Mouse (Mus musculus): ENCODE measurements around the gene Gm10719.
A peak's percentile ranks its signal among the peaks of the same experiment; 100 is the strongest.
"Not testable (repeated sequence)": the region's sequence is repeated elsewhere in the genome, so short reads cannot be mapped to it uniquely, and the experiment has no call there.

Gm10719 gene

DNA sequence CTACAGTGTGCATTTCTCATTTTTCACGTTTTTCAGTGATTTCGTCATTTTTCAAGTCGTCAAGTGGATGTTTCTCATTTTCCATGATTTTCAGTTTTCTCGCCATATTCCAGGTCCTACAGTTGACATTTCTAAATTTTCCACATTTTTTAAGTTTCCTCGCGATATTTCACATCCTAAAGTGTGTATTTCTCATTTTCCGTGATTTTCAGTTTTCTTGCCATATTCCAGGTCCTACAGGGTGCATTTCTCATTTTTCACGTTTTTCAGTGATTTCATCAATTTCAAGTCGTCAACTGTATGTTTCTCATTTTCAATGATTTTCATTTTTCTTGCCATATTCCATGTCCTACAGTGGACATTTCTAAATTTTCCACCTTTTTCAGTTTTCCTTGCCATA lies at the start of gene Gm10719:
Gene Gm10719, plus strand, starts transcription at position 301 of the 400 bp plus-strand sequence.
- DNase-seq = not testable (repeated sequence)

DNA sequence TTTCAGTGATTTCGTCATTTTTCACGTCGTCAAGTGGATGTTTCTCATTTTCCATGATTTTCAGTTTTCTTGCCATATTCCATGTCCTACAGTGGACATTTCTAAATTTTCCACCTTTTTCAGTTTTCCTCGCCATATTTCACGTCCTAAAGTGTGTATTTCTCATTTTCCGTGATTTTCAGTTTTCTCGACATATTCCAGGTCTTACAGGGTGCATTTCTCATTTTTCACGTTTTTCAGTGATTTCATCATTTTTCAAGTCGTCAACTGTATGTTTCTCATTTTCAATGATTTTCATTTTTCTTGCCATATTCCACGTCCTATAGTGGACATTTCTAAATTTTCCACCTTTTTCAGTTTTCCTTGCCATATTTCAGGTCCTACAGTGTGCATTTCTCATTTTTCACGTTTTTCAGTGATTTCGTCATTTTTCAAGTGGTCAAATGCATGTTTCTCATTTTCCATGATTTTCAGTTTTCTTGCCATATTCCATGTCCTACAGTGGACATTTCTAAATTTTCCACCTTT lies 16.7 kb upstream of the Gm10719 start, which contains the start of gene Gm10722:
Gene Gm10722, plus strand, starts transcription at position 478 of the 528 bp plus-strand sequence.
- not testable (repeated sequence) for DNase-seq

DNA sequence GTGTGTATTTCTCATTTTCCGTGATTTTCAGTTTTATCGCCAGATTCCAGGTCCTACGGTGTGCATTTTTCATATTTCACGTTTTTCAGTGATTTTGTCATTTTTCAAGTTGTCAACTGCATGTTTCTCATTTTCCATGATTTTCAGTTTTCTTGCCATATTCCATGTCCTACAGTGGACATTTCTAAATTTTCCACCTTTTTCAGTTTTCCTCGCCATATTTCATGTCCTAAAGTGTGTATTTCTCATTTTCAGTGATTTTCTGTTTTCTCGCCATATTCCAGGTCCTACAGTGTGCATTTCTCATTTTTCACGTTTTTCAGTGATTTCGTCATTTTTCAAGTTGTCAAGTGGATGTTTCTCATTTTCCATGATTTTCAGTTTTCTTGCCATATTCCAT lies 16.2 kb upstream of the Gm10719 start:
- peak; percentile 22 for DNase-seq

DNA sequence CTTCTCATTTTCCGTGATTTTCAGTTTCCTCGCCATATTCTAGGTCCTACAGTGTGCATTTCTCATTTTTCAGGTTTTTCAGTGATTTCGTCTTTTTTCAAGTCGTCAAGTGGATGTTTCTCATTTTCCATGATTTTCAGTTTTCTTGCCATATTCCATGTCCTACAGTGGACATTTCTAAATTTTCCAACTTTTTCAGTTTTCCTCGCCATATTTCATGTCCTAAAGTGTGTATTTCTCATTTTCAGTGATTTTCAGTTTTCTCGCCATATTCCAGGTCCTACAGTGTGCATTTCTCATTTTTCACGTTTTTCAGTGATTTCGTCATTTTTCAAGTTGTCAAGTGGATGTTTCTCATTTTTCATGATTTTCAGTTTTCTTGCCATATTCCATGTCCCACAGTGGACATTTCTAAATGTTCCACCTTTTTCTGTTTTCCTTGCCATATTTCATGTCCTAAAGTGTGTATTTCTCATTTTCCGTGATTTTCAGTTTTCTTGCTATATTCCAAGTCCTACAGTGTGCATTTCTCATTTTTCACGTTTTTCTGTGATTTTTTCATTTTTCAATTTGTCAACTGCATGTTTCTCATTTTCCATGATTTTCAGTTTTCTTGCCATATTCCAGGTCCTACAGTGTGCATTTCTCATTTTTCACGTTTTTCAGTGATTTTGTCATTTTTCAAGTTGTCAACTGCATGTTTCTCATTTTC lies 15.1 kb upstream of the Gm10719 start:
- peak; percentile 99 for DNase-seq

DNA sequence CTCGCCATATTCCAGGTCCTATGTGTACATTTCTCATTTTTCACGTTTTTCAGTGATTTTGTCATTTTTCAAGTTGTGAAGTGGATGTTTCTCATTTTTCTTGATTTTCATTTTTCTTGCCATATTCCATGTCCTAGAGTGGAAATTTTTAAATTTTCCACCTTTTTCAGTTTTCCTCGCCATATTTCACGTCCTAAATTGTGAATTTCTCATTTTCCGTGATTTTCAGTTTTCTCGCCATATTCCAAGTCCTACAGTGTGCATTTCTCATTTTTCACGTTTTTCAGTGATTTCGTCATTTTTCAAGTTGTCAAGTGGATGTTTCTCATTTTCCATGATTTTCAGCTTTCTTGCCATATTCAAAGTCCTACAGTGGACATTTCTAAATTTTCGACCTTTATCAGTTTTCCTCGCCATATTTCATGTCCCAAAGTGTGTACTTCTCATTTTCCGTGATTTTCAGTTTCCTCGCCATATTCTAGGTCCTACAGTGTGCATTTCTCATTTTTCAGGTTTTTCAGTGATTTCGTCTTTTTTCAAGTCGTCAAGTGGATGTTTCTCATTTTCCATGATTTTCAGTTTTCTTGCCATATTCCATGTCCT lies 14.3 kb upstream of the Gm10719 start, which contains the start of gene Gm11168:
Gene Gm11168, plus strand, starts transcription at position 553 of the 603 bp plus-strand sequence.
- DNase-seq = not testable (repeated sequence)

DNA sequence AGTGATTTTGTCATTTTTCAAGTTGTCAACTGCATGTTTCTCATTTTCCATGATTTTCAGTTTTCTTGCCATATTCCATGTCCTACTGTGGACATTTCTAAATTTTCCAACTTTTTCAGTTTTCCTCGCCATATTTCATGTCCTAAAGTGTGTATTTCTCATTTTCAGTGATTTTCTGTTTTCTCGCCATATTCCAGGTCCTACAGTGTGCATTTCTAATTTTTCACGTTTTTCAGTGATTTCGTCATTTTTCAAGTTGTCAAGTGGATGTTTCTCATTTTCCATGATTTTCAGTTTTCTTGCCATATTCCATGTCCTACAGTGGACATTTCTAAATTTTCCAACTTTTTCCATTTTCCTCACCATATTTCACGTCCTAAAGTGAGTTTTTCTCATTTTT lies 11.0 kb upstream of the Gm10719 start:
- not testable (repeated sequence) for DNase-seq

DNA sequence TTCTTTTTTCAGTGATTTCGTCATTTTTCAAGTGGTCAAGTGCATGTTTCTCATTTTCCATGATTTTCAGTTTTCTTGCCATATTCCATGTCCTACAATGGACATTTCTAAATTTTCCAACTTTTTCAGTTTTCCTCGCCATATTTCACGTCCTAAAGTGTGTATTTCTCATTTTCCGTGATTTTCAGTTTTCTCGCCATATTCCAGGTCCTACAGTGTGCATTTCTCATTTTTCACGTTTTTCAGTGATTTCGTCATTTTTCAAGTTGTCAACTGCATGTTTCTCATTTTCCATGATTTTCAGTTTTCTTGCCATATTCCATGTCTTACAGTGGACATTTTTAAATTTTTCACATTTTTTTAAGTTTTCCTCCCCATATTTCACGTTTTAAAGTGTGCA lies 10.6 kb upstream of the Gm10719 start:
- peak; percentile 75 for DNase-seq

DNA sequence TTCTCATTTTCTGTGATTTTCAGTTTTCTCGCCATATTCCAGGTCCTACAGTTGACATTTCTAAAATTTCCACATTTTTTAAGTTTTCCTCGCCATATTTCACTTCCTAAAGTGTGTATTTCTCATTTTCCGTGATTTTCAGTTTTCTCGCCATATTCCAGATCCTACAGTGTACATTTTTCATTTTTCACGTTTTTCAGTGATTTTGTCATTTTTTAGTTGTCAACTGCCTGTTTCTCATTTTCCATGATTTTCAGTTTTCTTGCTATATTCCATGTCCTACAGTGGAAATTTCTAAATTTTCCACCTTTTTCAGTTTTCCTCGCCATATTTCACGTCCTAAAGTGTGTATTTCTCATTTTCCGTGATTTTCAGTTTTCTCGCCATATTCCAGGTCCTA lies 9.9 kb upstream of the Gm10719 start:
- DNase-seq = not testable (repeated sequence)

DNA sequence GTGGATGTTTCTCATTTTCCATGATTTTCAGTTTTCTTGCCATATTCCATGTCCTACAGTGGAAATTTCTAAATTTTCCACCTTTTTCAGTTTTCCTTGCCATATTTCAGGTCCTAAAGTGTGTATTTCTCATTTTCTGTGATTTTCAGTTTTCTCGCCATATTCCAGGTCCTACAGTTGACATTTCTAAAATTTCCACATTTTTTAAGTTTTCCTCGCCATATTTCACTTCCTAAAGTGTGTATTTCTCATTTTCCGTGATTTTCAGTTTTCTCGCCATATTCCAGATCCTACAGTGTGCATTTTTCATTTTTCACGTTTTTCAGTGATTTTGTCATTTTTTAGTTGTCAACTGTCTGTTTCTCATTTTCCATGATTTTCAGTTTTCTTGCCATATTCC lies 7.9 kb upstream of the Gm10719 start:
- not testable (repeated sequence) for DNase-seq

DNA sequence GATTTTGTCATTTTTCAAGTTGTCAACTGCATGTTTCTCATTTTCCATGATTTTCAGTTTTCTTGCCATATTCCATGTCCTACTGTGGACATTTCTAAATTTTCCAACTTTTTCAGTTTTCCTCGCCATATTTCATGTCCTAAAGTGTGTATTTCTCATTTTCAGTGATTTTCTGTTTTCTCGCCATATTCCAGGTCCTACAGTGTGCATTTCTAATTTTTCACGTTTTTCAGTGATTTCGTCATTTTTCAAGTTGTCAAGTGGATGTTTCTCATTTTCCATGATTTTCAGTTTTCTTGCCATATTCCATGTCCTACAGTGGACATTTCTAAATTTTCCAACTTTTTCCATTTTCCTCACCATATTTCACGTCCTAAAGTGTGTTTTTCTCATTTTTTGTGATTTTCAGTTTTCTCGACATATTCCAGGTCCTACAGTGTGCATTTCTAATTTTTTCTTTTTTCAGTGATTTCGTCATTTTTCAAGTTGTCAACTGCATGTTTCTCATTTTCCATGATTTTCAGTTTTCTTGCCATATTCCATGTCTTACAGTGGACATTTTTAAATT lies 5.1 kb upstream of the Gm10719 start:
- not testable (repeated sequence) for DNase-seq

DNA sequence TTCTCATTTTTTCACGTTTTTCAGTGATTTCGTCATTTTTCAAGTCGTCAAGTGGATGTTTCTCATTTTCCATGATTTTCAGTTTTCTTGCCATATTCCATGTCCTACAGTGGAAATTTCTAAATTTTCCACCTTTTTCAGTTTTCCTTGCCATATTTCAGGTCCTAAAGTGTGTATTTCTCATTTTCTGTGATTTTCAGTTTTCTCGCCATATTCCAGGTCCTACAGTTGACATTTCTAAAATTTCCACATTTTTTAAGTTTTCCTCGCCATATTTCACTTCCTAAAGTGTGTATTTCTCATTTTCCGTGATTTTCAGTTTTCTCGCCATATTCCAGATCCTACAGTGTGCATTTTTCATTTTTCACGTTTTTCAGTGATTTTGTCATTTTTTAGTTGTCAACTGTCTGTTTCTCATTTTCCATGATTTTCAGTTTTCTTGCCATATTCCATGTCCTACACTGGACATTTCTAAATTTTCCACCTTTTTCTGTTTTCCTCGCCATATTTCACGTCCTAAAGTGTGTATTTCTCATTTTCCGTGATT lies 4.4 kb upstream of the Gm10719 start, which contains the start of gene Gm10721:
Gene Gm10721, plus strand, starts transcription at position 408 of the 547 bp plus-strand sequence.
- not testable (repeated sequence) for DNase-seq

DNA sequence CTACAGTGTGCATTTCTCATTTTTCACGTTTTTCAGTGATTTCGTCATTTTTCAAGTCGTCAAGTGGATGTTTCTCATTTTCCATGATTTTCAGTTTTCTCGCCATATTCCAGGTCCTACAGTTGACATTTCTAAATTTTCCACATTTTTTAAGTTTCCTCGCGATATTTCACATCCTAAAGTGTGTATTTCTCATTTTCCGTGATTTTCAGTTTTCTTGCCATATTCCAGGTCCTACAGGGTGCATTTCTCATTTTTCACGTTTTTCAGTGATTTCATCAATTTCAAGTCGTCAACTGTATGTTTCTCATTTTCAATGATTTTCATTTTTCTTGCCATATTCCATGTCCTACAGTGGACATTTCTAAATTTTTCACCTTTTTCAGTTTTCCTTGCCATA lies 1.9 kb upstream of the Gm10719 start, which contains the start of gene Gm10720:
Gene Gm10720, plus strand, starts transcription at position 301 of the 400 bp plus-strand sequence.
- DNase-seq = not testable (repeated sequence)

DNA sequence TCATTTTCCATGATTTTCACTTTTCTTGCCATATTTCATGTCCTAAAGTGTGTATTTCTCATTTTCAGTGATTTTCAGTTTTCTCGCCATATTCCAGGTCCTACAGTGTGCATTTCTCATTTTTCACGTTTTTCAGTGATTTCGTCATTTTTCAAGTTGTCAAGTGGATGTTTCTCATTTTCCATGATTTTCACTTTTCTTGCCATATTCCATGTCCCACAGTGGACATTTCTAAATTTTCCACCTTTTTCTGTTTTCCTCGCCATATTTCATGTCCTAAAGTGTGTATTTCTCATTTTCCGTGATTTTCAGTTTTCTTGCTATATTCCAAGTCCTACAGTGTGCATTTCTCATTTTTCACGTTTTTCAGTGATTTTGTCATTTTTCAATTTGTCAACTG lies 1.3 kb upstream of the Gm10719 start:
- DNase-seq = peak; percentile 0

DNA sequence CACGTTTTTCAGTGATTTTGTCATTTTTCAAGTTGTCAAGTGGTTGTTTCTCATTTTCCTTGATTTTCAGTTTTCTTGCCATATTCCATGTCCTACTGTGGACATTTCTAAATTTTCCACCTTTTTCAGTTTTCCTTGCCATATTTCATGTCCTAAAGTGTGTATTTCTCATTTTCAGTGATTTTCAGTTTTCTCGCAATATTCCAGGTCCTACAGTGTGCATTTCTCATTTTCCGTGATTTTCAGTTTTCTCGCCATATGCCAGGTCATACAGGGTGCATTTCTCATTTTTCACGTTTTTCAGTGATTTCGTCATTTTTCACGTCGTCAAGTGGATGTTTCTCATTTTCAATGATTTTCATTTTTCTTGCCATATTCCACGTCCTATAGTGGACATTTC lies 1.7 kb downstream of the Gm10719 start:
- DNase-seq = peak; percentile 64

DNA sequence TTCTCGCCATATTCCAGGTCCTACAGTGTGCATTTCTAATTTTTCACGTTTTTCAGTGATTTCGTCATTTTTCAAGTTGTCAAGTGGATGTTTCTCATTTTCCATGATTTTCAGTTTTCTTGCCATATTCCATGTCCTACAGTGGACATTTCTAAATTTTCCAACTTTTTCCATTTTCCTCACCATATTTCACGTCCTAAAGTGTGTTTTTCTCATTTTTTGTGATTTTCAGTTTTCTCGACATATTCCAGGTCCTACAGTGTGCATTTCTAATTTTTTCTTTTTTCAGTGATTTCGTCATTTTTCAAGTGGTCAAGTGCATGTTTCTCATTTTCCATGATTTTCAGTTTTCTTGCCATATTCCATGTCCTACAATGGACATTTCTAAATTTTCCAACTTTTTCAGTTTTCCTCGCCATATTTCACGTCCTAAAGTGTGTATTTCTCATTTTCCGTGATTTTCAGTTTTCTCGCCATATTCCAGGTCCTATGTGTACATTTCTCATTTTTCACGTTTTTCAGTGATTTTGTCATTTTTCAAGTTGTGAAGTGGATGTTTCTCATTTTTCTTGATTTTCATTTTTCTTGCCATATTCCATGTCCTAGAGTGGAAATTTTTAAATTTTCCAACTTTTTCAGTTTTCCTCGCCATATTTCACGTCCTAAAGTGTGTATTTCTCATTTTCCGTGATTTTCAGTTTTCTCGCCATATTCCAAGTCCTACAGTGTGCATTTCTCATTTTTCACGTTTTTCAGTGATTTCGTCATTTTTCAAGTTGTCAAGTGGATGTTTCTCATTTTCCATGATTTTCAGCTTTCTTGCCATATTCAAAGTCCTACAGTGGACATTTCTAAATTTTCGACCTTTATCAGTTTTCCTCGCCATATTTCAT lies 2.9 kb downstream of the Gm10719 start:
- DNase-seq = peak; percentile 74

DNA sequence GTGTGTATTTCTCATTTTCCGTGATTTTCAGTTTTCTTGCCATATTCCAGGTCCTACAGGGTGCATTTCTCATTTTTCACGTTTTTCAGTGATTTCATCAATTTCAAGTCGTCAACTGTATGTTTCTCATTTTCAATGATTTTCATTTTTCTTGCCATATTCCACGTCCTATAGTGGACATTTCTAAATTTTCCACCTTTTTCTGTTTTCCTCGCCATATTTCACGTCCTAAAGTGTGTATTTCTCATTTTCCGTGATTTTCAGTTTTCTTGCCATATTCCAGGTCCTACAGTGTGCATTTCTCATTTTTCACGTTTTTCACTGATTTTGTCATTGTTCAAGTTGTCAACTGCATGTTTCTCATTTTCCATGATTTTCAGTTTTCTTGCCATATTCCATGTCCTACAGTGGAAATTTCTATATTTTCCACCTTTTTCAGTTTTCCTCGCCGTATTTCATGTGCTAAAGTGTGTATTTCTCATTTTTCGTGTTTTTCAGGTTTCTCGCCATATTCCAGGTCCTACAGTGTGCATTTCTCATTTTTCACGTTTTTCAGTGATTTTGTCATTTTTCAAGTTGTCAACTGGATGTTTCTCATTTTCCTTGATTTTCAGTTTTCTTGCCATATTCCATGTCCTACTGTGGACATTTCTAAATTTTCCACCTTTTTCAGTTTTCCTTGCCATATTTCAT lies 5.3 kb downstream of the Gm10719 start:
- DNase-seq = peak; percentile 73

DNA sequence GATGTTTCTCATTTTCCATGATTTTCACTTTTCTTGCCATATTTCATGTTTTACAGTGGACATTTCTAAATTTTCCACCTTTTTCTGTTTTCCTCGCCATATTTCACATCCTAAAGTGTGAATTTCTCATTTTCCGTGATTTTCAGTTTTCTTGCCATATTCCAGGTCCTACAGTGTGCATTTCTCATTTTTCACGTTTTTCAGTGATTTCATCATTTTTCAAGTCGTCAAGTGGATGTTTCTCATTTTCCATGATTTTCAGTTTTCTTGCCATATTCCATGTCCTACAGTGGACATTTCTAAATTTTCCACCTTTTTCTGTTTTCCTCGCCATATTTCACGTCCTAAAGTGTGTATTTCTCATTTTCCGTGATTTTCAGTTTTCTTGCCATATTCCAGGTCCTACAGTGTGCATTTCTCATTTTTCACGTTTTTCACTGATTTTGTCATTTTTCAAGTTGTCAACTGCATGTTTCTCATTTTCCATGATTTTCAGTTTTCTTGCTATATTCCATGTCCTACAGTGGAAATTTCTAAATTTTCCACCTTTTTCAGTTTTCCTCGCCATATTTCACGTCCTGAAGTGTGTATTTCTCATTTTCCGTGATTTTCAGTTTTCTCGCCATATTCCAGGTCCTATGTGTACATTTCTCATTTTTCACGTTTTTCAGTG lies 6.2 kb downstream of the Gm10719 start, which contains the start of gene Gm10718:
Gene Gm10718, plus strand, starts transcription at position 236 of the 673 bp plus-strand sequence.
- peak; percentile 22 for DNase-seq

DNA sequence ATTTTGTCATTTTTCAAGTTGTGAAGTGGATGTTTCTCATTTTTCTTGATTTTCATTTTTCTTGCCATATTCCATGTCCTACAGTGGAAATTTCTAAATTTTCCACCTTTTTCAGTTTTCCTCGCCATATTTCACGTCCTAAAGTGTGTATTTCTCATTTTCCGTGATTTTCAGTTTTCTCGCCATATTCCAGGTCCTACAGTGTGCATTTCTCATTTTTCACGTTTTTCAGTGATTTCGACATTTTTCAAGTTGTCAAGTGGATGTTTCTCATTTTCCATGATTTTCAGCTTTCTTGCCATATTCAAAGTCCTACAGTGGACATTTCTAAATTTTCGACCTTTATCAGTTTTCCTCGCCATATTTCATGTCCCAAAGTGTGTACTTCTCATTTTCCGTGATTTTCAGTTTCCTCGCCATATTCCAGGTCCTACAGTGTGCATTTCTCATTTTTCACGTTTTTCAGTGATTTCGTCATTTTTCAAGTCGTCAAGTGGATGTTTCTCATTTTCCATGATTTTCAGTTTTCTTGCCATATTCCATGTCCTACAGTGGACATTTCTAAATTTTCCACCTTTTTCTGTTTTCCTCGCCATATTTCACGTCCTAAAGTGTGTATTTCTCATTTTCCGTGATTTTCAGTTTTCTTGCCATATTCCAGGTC lies 6.9 kb downstream of the Gm10719 start:
- DNase-seq = peak; percentile 65

DNA sequence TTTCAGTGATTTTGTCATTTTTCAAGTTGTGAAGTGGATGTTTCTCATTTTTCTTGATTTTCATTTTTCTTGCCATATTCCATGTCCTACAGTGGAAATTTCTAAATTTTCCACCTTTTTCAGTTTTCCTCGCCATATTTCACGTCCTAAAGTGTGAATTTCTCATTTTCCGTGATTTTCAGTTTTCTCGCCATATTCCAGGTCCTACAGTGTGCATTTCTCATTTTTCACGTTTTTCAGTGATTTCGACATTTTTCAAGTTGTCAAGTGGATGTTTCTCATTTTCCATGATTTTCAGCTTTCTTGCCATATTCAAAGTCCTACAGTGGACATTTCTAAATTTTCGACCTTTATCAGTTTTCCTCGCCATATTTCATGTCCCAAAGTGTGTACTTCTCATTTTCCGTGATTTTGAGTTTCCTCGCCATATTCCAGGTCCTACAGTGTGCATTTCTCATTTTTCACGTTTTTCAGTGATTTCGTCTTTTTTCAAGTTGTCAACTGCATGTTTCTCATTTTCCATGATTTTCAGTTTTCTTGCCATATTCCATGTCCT lies 7.8 kb downstream of the Gm10719 start, which contains the start of gene Gm10717:
Gene Gm10717, plus strand, starts transcription at position 506 of the 556 bp plus-strand sequence.
- peak; percentile 57 for DNase-seq

DNA sequence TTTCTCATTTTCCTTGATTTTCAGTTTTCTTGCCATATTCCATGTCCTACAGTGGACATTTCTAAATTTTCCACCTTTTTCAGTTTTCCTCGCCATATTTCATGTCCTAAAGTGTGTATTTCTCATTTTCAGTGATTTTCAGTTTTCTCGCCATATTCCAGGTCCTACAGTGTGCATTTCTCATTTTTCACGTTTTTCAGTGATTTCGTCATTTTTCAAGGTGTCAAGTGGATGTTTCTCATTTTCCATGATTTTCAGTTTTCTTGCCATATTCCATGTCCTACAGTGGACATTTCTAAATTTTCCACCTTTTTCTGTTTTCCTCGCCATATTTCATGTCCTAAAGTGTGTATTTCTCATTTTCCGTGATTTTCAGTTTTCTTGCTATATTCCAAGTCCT lies 8.4 kb downstream of the Gm10719 start:
- peak; percentile 64 for DNase-seq
